Mouse (Mus musculus): ENCODE data around the gene Ptpn3. TPM values are rescaled to one million over a fixed set of nuclear protein-coding genes. Genes with fewer than 3 reads are reported as not detected.

Ptpn3 gene
- total RNA-seq (2014; fragmentation: Nextera tagmentation), result 1.9 and 5.9 TPM in 2 replicates
- total RNA-seq (2017), result 0.99 and 8.9 TPM in 2 replicates

GRCm38 (mm10) chr4:57301410-57302313, at the start of gene Ptpn3:
Ptpn3 (minus strand) TSS chr4:57301837.
- peak; percentile 61 for ATAC-seq (replicated peaks; ENCODE audit: poor library complexity, severe bottlenecking)

DNA sequence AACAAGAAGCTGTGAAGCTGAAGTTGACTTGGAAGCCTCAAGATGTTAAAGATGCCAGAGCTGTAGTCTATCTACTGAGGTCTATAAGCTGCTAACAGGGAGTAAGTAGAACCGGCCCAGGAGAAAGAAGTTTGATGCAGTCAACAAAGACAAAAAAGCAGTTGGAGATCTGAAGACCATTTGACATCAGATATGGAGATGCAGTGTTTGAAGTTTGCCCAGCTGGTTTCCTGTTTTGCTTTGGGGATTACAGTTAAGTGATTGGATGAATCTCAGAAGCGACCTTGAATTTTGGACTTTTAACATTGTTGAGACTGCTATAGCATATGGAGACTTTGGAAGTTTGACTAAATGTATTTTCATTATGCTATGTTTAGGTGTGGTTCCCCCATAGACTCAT, 48.9 kb upstream of the Ptpn3 start:
- no peak for ATAC-seq (replicated peaks; ENCODE audit: poor library complexity, severe bottlenecking)

GRCm38 (mm10) chr4:57343996-57344395, 42.4 kb upstream of the Ptpn3 start:
- ATAC-seq (replicated peaks; ENCODE audit: poor library complexity, severe bottlenecking), result no peak

GRCm38 (mm10) chr4:57338923-57339322, 37.3 kb upstream of the Ptpn3 start:
- no peak for ATAC-seq (replicated peaks; ENCODE audit: poor library complexity, severe bottlenecking)

DNA sequence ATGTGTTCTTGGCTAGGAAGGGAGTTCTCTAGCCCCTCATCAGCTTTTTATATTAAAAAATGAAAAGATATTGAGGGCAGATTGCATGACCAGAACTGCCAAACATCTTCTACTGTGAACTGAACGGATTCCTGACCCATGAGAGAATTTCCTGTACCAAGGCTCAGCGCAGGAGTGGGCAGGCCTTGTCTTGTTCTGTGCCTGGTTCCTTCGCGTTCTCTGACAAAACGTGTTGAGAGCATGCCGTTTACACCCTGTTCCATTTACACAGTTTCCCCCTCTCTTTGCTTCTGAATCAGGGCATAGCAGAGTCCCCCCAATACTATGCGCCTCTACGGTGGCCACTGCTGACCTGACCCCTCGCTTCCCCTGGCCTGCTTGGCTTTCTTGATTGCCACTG, 36.4 kb upstream of the Ptpn3 start:
- no peak for ATAC-seq (replicated peaks; ENCODE audit: poor library complexity, severe bottlenecking)

DNA sequence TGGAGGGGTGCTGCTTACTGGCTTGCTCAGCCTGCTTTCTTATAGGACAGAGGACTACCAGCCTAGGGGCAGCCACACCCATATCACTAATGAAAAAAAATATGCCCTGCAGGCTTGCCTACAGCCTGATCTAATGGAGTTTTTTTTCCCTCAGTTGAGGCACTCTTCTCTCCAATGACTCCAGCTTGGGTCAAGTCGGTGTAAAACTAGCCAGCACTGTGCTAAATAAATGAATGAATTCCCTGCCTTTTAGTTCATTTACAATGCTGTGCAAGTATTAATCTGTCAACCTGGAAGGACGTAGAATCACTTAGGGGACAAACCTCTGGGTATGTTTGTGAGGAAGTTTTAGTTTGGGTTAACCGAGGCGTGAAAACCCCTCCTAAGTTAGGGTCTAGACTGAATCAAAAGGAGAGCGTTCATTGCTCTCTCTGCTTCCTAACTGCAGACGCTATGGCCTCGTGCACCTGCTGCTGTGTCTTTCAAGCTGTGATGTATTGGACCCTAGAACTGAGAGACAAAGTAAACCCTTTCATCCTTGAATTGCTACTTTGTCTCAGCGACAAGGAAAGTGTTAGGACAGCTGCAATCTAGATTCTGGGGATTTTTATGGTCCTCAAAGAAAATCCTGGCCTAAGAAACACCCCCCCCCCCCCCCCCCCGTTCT, 33.5 kb upstream of the Ptpn3 start:
- ATAC-seq (replicated peaks; ENCODE audit: poor library complexity, severe bottlenecking), result no peak

DNA sequence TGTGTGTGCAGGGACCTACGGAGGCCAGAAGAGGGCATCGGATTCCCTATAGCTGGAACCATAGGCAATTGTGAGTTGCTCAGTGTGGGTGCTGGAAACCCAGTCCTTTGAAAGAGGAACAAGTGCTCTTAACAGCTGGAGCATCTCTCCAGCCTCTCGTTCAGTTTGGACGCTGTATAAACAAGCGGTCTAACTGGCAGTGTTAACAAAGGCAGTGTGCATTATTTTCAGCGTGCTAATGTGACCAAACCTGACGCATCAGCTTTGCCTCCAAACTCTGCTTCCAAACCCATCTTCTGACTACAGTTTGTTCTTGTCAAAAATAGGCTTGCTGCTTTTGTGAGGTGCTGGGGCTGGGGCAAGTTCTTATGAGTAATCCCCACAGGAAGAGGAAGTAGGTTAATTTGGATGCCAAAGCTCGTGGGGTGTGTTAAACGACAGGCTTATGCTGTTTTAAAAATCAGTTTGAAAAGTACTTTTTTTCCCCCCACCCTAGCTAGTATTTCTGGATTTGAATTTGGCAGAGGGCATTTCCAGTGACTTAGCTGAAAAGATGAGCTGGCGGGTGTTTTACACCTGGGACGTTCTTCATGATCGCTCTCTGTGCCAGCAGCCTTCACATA, 32.4 kb upstream of the Ptpn3 start:
- peak; percentile 52; the same call in 1 of the 2 replicates for ATAC-seq (replicated peaks; ENCODE audit: poor library complexity, severe bottlenecking)

- no peak for ATAC-seq (replicated peaks; ENCODE audit: poor library complexity, severe bottlenecking)
Measured at GRCm38 (mm10) chr4:57332511-57332910, 30.9 kb upstream of the Ptpn3 start.

- ATAC-seq (replicated peaks; ENCODE audit: poor library complexity, severe bottlenecking), result no peak; the same call in 1 of the 2 replicates
Measured at GRCm38 (mm10) chr4:57320606-57321327, 19.1 kb upstream of the Ptpn3 start.

- ATAC-seq (replicated peaks; ENCODE audit: poor library complexity, severe bottlenecking), result no peak
Measured at GRCm38 (mm10) chr4:57318525-57319212, 17.0 kb upstream of the Ptpn3 start.

- ATAC-seq (replicated peaks; ENCODE audit: poor library complexity, severe bottlenecking), result no peak
Measured at GRCm38 (mm10) chr4:57312256-57313166, 10.9 kb upstream of the Ptpn3 start.

DNA sequence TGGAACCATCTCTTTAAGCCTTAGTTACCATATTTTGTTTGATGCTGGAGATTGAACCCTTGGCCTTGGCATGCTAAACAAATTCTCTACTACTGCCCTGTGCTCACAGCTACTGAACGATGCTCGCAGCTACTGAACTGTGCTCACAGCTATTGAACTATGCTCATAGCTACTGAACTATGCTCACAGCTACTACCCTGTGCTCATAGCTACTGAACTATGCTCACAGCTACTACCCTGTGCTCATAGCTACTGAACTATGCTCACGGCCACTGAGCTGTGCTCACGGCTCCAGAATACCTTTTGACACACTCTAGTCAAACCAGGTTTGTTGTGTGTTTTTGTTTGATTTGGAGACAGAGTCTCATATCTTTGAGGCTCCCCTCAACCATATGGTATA, 10.1 kb upstream of the Ptpn3 start:
- ATAC-seq (replicated peaks; ENCODE audit: poor library complexity, severe bottlenecking), result no peak

- no peak; the same call in 1 of the 2 replicates for ATAC-seq (replicated peaks; ENCODE audit: poor library complexity, severe bottlenecking)
Measured at GRCm38 (mm10) chr4:57308214-57309000, 6.8 kb upstream of the Ptpn3 start.

DNA sequence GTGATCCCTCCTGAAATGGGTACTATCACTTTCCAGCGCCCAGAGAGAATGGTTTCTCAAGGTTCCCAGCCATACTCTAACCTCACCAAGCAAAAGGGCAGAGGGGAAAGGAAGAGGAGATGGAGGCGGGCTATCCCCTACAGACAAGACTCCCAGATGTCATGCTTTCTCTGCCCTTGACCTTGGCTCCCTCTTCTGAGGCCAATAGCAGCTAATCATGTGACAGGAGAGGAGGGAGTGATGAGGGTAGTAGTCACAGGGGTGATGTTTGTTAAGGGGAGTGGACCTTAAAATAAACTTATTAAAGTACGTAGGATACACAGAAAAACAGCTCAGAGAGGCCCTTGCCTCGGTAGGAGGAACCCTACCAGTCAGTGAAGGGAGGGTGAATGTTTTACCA, 6.1 kb upstream of the Ptpn3 start:
- ATAC-seq (replicated peaks; ENCODE audit: poor library complexity, severe bottlenecking), result no peak

- ATAC-seq (replicated peaks; ENCODE audit: poor library complexity, severe bottlenecking), result peak; percentile 74
Measured at GRCm38 (mm10) chr4:57306260-57306659, 4.6 kb upstream of the Ptpn3 start.

DNA sequence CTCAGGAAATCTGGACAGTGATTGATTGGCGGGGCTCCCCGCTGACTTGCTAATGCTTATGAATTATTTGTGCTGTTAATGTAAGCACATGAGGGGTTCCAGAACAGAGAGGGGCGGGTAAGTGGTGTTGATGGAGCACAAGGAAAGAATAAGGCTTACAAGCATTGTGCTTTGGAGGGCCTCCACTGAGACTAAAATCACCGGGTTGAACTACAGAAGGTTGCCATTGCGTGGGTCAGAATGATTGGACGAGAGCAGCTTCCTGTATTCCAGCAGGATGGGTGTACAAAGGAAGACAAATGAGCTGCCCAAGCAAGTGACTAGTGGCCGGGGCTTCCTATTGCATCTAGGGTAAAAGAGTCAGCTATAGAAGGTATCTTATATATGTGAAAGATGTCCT, 4.0 kb upstream of the Ptpn3 start:
- no peak for ATAC-seq (replicated peaks; ENCODE audit: poor library complexity, severe bottlenecking)

- no peak for ATAC-seq (replicated peaks; ENCODE audit: poor library complexity, severe bottlenecking)
Measured at GRCm38 (mm10) chr4:57300469-57301409, 898 bp downstream of the Ptpn3 start.

All from granulocyte monocyte progenitor cell, adult 5-6 weeks (primary cell).